Mouse (Mus musculus): ENCODE measurements around the gene Kmt2a.

DNA sequence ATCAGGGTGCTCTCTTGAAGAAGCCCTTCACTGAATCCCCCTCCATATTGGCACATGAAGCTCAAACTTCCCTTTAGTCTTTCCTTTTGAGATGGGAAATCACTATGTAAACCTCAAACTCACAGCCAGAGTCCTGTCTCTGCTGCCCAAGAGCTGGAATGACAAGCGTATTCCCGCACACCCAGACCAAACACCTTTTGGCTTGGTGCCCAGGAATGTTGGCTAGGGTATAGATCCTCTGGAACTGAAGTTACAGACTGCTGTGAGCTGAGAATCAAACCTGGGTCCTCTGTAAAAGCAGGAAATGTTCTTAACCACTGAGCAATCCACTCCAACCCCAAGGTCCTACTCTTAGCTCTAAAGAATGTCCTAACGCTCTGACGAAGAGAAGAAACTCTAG is 48.7 kb downstream of the Kmt2a start:
- no peak for TF ChIP-seq CTCF (conservative IDR thresholded peaks at IDR 0.05; ENCODE audit: insufficient read depth, insufficient read length, low read depth, low read length)
- TF ChIP-seq POLR2A (IDR thresholded peaks at IDR 0.05; ENCODE audit: low read depth, low read length) = no peak
